Mouse (Mus musculus) C2C12 (cell line): ENCODE measurements around the gene Gm10135.

Experiments used
- CEBPB ChIP-seq: IDR thresholded peaks from one replicate; pipeline ENCODE4 v1.6.1; 2011; ENCODE audit warnings: low read depth, mild to moderate bottlenecking, control low read depth, moderate library complexity
- CTCF ChIP-seq: IDR thresholded peaks from one replicate; pipeline ENCODE4 v1.5.1; 2011; ENCODE audit not compliant: control insufficient read depth, insufficient read depth, insufficient read length
- USF1 ChIP-seq: IDR thresholded peaks from one replicate; pipeline ENCODE4 v1.6.1; 2011; ENCODE audit warnings: low read depth, mild to moderate bottlenecking, control low read depth, moderate library complexity

GRCm38 (mm10) chr5:72916048-72916447 lies 58.5 kb downstream of the Gm10135 start:
- no peak for TF ChIP-seq CTCF
- no peak for TF ChIP-seq CEBPB
- no peak for TF ChIP-seq USF1
